Mouse (Mus musculus) CH12.LX (cell line): ENCODE data around the gene Tulp4. TPM values are rescaled to one million over a fixed set of nuclear protein-coding genes. Genes with fewer than 3 reads are reported as not detected.

Experiments used
- DNase-seq: peaks from one replicate; pipeline ENCODE4 v3.0.0-alpha.2; 2013; ENCODE audit errors: extremely low read depth
- H3K27ac ChIP-seq: 2 replicates; pipeline ENCODE4 v1.5.1; 2012; ENCODE audit warnings: low read depth, mild to moderate bottlenecking, control low read depth, moderate library complexity; ENCODE audit not compliant: insufficient read depth
- H3K27me3 ChIP-seq: replicated peaks from 2 replicates; pipeline ENCODE3; 2012; ENCODE audit warnings: inconsistent platforms
- H3K36me3 ChIP-seq, 2 experiments: replicated peaks in 1 of 2; 2 replicates each; pipeline versions ENCODE3 to v1.6.1; 2012; ENCODE audit warnings: inconsistent platforms in 1 of 2, low read length in 1 of 2, mild to moderate bottlenecking in 1 of 2, mixed read lengths in 1 of 2, moderate library complexity in 1 of 2; ENCODE audit not compliant: control insufficient read depth in 1 of 2, insufficient read depth in 1 of 2
- H3K4me1 ChIP-seq, 2 experiments: 2 replicates each; pipeline ENCODE4 v1.6.1; 2012; ENCODE audit warnings: inconsistent platforms in 1 of 2, moderate library complexity in 1 of 2; ENCODE audit not compliant: insufficient read depth in 2 of 2, control insufficient read depth in 1 of 2
- H3K4me2 ChIP-seq: 2 replicates; pipeline ENCODE4 v1.6.1; 2012; ENCODE audit warnings: low read depth, mild to moderate bottlenecking, control low read depth; ENCODE audit not compliant: poor library complexity, insufficient read depth, severe bottlenecking
- H3K4me3 ChIP-seq, 3 experiments: fragments of 150-350 bp in 1 of 3; sonication (generic) in 1 of 3; replicated peaks in 1 of 3; 2 replicates each; pipeline versions ENCODE3 to v1.5.1; 2011 to 2012; ENCODE audit warnings: low read depth in 2 of 3, low read length in 2 of 3, mild to moderate bottlenecking in 2 of 3, moderate library complexity in 2 of 3, control low read depth in 1 of 3, improper control_type of control experiment in 1 of 3, inconsistent platforms in 1 of 3, mixed read lengths in 1 of 3; ENCODE audit not compliant: poor library complexity in 1 of 3
- H3K79me2 ChIP-seq: replicated peaks from 2 replicates; pipeline ENCODE4 v1.6.1; 2012; ENCODE audit warnings: mild to moderate bottlenecking, moderate library complexity; ENCODE audit not compliant: control insufficient read depth, poor library complexity, insufficient read depth, severe bottlenecking; ENCODE audit errors: extremely low read depth
- H3K9ac ChIP-seq: 2 replicates; pipeline ENCODE4 v1.6.1; 2012; ENCODE audit warnings: low read depth, mild to moderate bottlenecking, control low read depth, moderate library complexity; ENCODE audit not compliant: insufficient read depth
- H3K9me3 ChIP-seq: replicated peaks from 2 replicates; pipeline ENCODE3; 2012; ENCODE audit warnings: low read length, inconsistent platforms, mixed read lengths
- CHD1 ChIP-seq: IDR thresholded peaks from 2 replicates; pipeline ENCODE4 v1.6.1; 2012; ENCODE audit warnings: low read depth, low read length, improper control_type of control experiment, inconsistent platforms
- CHD2 ChIP-seq: IDR thresholded peaks from 2 replicates; pipeline ENCODE4 v1.6.1; 2011; ENCODE audit warnings: low read length, improper control_type of control experiment
- CTCF ChIP-seq, 2 experiments: IDR thresholded peaks in 1 of 2; conservative IDR thresholded peaks in 1 of 2; 2 replicates each; pipeline ENCODE4 v1.5.1; 2011 to 2012; ENCODE audit warnings: low read depth in 2 of 2, low read length in 2 of 2, improper control_type of control experiment in 1 of 2, inconsistent platforms in 1 of 2, mild to moderate bottlenecking in 1 of 2, moderate library complexity in 1 of 2
- E2F4 ChIP-seq: IDR thresholded peaks from 2 replicates; pipeline ENCODE4 v1.6.1; 2011; ENCODE audit warnings: low read depth, low read length, improper control_type of control experiment; ENCODE audit not compliant: insufficient replicate concordance
- EP300 ChIP-seq: IDR thresholded peaks from 2 replicates; pipeline ENCODE4 v1.6.1; 2011; ENCODE audit warnings: low read length, improper control_type of control experiment
- ETS1 ChIP-seq: conservative IDR thresholded peaks from 2 replicates; pipeline ENCODE4 v1.6.1; 2012; ENCODE audit warnings: low read depth, mild to moderate bottlenecking, inconsistent platforms, low read length, improper control_type of control experiment, moderate library complexity
- HCFC1 ChIP-seq: IDR thresholded peaks from 2 replicates; pipeline ENCODE4 v1.6.1; 2012; ENCODE audit warnings: low read depth, mild to moderate bottlenecking, inconsistent platforms, low read length, improper control_type of control experiment
- IRF4 ChIP-seq: IDR thresholded peaks from 2 replicates; pipeline ENCODE4 v1.6.1; 2014; ENCODE audit warnings: low read depth, mild to moderate bottlenecking, inconsistent platforms, low read length, improper control_type of control experiment
- MAFK ChIP-seq: IDR thresholded peaks from 2 replicates; pipeline ENCODE4 v1.6.1; 2011; ENCODE audit warnings: low read length, improper control_type of control experiment; ENCODE audit not compliant: insufficient replicate concordance
- POLR2AphosphoS2 ChIP-seq: IDR thresholded peaks from 2 replicates; pipeline ENCODE4 v1.6.1; 2011; ENCODE audit warnings: low read depth, low read length, improper control_type of control experiment
- RAD21 ChIP-seq: IDR thresholded peaks from 2 replicates; pipeline ENCODE4 v1.6.1; 2011; ENCODE audit warnings: low read depth, mild to moderate bottlenecking, low read length, improper control_type of control experiment, moderate library complexity
- RCOR1 ChIP-seq: conservative IDR thresholded peaks from 2 replicates; pipeline ENCODE4 v1.6.1; 2012; ENCODE audit warnings: low read depth, mild to moderate bottlenecking, inconsistent platforms, low read length, improper control_type of control experiment
- TBP ChIP-seq: conservative IDR thresholded peaks from 2 replicates; pipeline ENCODE4 v1.6.1; 2011; ENCODE audit warnings: low read depth, low read length, improper control_type of control experiment
- UBTF ChIP-seq: IDR thresholded peaks from 2 replicates; pipeline ENCODE4 v1.6.1; 2012; ENCODE audit warnings: low read depth, mild to moderate bottlenecking, inconsistent platforms, low read length, improper control_type of control experiment, moderate library complexity
- USF1 ChIP-seq: IDR thresholded peaks from 2 replicates; pipeline ENCODE4 v1.6.1; 2014; ENCODE audit warnings: low read depth, mild to moderate bottlenecking, inconsistent platforms, low read length, improper control_type of control experiment
- ZNF384 ChIP-seq: IDR thresholded peaks from 2 replicates; pipeline ENCODE4 v1.6.1; 2012; ENCODE audit warnings: low read depth, low read length, improper control_type of control experiment, inconsistent platforms
- dilution Hi-C: fragments of 300-500 bp; cut with MboI; formaldehyde crosslinking; loops from 2 replicates; pipeline ENCODE4 v1.14.3; 2020; ENCODE audit warnings: low sequenced_read_pairs; ENCODE audit not compliant: extremely low pct_unique_long_range_greater_than_20kb, extremely low pct_ligation_motif_present
- in situ Hi-C: fragments of 300-500 bp; cut with MboI; formaldehyde crosslinking; loops from 3 replicates; pipeline ENCODE4 v1.14.3; 2019; ENCODE audit warnings: low sequenced_read_pairs, low pct_ligation_motif_present, low pct_unique_long_range_greater_than_20kb, mixed read lengths
- polyA plus RNA-seq: library from polyadenylated mRNA; unstranded; fragments of >175 nt; gene quantifications from 2 replicates; pipeline ENCODE4 v1.2.1, GENCODE M21; 2012; ENCODE audit warnings: low read depth; ENCODE audit not compliant: insufficient read length
- total RNA-seq, 2 experiments: library from RNA; depleted of rRNA; stranded (reverse); fragments of 300-350 nt in 1 of 2; fragments of >200 nt in 1 of 2; gene quantifications; 2 replicates each; pipeline ENCODE4 v1.2.3; 2012 to 2014

Gene Tulp4
- total and polyA plus RNA-seq, 3 experiments, result 7.8 to 50.7 (median 33.6) TPM

GRCm38 (mm10) chr17:6118861-6119260 lies 12.6 kb downstream of the Tulp4 start:
- no peaks in the 10 kb centered on the region for H3K79me2 ChIP-seq
- in situ Hi-C loops (no loop called here), dilution Hi-C loops (no loop called here)
- no peaks in the 10 kb centered on the region for H3K9me3 ChIP-seq
- no peak overlapping the region for H3K4me3 ChIP-seq
- H3K9ac ChIP-seq, result no peak overlapping the region
- TF ChIP-seq EP300 (no peak), ETS1 (no peak), CTCF (conservative IDR thresholded peaks at IDR 0.05 in 1 of 2, IDR thresholded peaks at IDR 0.05 in 1 of 2; ENCODE audit: low read depth in 2 of 2, low read length in 2 of 2) (no peak), USF1 (no peak), IRF4 (no peak), TBP (no peak), MAFK (no peak), POLR2AphosphoS2 (no peak), E2F4 (no peak), HCFC1 (no peak), RCOR1 (no peak), UBTF (no peak), ZNF384 (no peak), CHD1 (no peak)
- H3K4me1 ChIP-seq, result peaks cover 6 to 38% of the 10 kb centered on the region in 2 experiments
- H3K27me3 ChIP-seq, result no peaks in the 10 kb centered on the region
- peaks cover 9 to 54% of the 10 kb centered on the region in 2 experiments for H3K36me3 ChIP-seq
- H3K27ac ChIP-seq, result no peak overlapping the region
- DNase-seq, result no peak
- H3K4me2 ChIP-seq, result no peak overlapping the region

GRCm38 (mm10) chr17:6123776-6124175 lies 17.5 kb downstream of the Tulp4 start:
- TF ChIP-seq RAD21 (no peak), MAFK (no peak), CHD2 (no peak)
- TF ChIP-seq, all 38 proteins: peak for 0
- Histone ChIP-seq H3K27ac (no peak overlapping the region; the same call in 1 of the 2 replicates), H3K27me3 (no peaks in the 10 kb centered on the region), H3K9me3 (no peaks in the 10 kb centered on the region), H3K79me2 (no peaks in the 10 kb centered on the region), H3K9ac (no peak overlapping the region), H3K4me2 (no peak overlapping the region; the same call in 1 of the 2 replicates), H3K4me1 (peaks cover 13 to 56% of the 10 kb centered on the region in 2 experiments), H3K36me3 (peaks cover 11 to 35% of the 10 kb centered on the region in 2 experiments), H3K4me3 (no peak overlapping the region)
- in situ Hi-C loops (no loop called here), dilution Hi-C loops (no loop called here)
- DNase-seq, result no peak
